Mouse (Mus musculus): ENCODE measurements around the gene Nphs1.
"Not testable (repeated sequence)": the region's sequence is repeated elsewhere in the genome, so short reads cannot be mapped to it uniquely, and the experiment has no call there.

The Nphs1 gene

DNA sequence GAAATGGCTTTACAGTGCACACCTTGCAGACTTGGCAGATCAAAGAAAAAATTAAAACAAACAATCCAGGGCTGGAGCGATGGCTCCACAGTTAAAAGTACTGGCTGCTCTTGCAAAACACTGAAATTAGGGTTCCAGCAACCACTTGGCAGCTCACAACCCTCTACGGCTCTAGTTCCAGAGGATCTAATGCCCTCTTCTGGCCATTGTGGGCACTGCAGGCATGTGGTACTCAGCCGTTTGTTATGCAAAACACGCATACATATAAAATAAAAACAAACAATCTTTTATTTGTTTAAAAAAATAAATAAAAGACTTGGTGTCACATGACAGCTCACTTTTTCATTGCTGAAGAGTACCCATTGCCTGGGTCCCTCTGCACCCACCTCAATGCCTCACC is 34.6 kb downstream of the Nphs1 start:
- DNase-seq (ENCODE audit: low spot score in 2 of 2), result peak; percentile 74 to 88

GRCm38 (mm10) chr7:30493401-30493931 is 35.4 kb downstream of the Nphs1 start, which contains the start of gene Prodh2:
TSS of gene Prodh2 (plus strand) at chr7:30493622.
- DNase-seq (ENCODE audit: low spot score in 2 of 2), result no peak

GRCm38 (mm10) chr7:30495506-30496042 is 37.5 kb downstream of the Nphs1 start:
- DNase-seq (ENCODE audit: low spot score in 2 of 2), result not testable (repeated sequence)

DNA sequence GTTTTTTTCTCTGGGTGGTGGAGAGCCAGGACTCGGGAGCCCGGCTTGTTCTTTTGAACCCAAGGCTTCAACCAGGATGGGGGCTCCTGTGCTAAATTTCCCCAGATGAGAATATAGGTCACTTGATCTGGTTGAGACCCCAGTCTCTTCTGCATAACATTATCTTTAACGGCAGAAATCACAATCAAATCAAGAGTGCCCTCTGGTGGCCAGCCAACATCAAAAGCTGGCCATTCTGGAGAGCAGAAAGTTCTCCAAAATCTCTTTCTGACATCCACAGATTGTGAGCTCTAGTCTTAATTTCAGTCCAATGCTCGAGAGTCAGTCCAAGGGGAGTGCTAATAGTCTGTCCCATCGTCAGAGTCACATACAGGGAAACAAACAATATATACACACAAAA is 43.0 kb downstream of the Nphs1 start:
- DNase-seq (ENCODE audit: low spot score in 2 of 2), result not testable (repeated sequence)

- DNase-seq (ENCODE audit: low spot score in 2 of 2), result no peak
These were observed 49.9 kb downstream of the Nphs1 start for GRCm38 (mm10) chr7:30508061-30508460.

DNA sequence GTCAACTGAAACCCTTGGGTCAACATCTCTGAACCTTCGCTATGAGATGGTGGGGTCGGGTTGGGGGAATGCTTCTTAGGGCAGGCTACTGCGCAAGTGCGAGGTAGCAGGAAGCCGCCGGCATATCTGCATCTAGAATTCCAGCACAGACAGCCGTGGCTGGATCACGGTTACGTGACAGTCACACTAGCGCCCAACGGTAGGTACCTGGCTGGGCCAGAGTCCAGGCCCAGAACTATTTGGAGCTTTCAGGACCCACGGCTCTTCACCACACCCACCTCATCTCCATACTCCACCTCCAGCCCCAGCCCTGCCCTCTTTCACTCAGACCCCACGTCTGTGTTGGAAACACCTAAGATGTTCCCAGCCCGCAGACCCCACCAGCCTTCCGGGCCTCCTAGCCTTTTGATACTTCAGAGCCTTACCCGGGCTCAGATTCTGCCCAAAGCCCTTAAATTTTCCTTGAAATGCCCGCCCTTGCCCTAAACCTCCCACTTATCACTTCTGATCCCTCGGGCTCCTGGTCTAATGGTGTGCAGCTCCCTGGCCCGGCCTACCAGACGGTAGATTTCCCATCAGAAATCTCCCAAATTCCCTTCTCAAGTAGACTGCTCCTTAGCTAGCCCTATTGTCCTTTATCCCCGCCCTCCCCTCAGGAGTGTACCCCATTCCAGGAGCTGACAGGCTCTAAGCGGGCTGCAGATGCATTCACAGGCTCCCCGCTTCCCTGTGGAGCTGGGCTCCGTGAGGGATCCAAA is 57.1 kb downstream of the Nphs1 start:
- no peak for DNase-seq (ENCODE audit: low spot score in 2 of 2)

- no peak for DNase-seq (ENCODE audit: low spot score in 2 of 2)
These were observed 60.2 kb downstream of the Nphs1 start for GRCm38 (mm10) chr7:30518325-30518724.

GRCm38 (mm10) chr7:30520396-30520795 is 62.3 kb downstream of the Nphs1 start:
- DNase-seq (ENCODE audit: low spot score in 2 of 2), result no peak

- no peak for DNase-seq (ENCODE audit: low spot score in 2 of 2)
These were observed 62.7 kb downstream of the Nphs1 start for GRCm38 (mm10) chr7:30520856-30521255.

GRCm38 (mm10) chr7:30522871-30523270 is 64.8 kb downstream of the Nphs1 start:
- DNase-seq (ENCODE audit: low spot score in 2 of 2), result no peak

DNA sequence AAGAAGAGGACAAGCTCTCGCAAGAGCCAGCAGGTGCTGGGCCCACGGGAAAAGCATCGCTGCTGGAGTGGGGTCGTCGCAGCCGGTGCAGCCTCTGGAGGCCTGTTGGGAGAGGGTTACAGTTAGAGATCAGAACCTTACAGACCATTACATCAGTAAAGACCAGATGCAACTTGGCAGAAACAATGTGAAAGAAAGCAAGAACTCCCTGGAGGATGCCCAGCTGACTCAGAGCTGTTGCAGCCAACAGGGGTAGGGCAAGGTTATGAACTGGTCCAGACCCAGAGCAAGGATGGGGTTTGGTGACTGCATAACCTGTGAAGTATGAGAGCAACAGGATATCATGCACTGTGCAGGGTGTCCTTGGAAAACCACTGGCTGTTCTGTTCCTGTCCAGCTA is 66.4 kb downstream of the Nphs1 start:
- no peak for DNase-seq (ENCODE audit: low spot score in 2 of 2)

GRCm38 (mm10) chr7:30525954-30526353 is 67.8 kb downstream of the Nphs1 start:
- DNase-seq (ENCODE audit: low spot score in 2 of 2), result no peak

GRCm38 (mm10) chr7:30526399-30526798 is 68.3 kb downstream of the Nphs1 start:
- DNase-seq (ENCODE audit: low spot score in 2 of 2), result no peak

DNA sequence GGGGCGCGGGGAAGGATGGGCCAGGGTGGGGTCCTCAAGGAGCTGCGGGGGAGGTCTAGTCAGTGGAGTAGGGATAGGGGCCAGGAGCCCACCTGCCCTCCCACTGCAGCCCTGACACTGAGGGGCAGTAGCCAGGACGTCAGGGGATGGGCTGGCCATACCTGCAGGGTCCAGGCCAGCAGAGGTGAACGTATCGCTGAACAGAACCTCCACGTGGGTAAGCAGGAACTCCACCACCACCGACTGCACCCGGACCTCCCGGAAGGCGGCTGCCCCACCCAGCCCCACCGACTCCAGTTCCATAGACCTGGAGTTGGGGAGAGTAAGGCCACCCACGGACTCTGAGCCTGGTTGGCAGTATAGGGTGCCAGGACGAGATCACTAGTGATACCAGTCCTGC is 68.9 kb downstream of the Nphs1 start:
- no peak for DNase-seq (ENCODE audit: low spot score in 2 of 2)

GRCm38 (mm10) chr7:30531291-30531815 is 73.2 kb downstream of the Nphs1 start:
- no peak for DNase-seq (ENCODE audit: low spot score in 2 of 2)

GRCm38 (mm10) chr7:30532931-30533330 is 74.8 kb downstream of the Nphs1 start:
- no peak for DNase-seq (ENCODE audit: low spot score in 2 of 2)

GRCm38 (mm10) chr7:30533941-30534632 is 76.0 kb downstream of the Nphs1 start:
- DNase-seq (ENCODE audit: low spot score in 2 of 2), result peak in 1 of 2 experiments; percentile 38

GRCm38 (mm10) chr7:30534633-30535577 is 76.8 kb downstream of the Nphs1 start, which contains the start of gene Arhgap33:
TSS of gene Arhgap33 (minus strand) at chr7:30535060.
- peak; percentile 91 to 97 for DNase-seq (ENCODE audit: low spot score in 2 of 2)

Data from spleen, postnatal 10 days (tissue).